Mouse (Mus musculus) liver, embryonic 13.5 days (tissue): Measurements from ENCODE around the gene C1qtnf3. TPM values are rescaled to one million over a fixed set of nuclear protein-coding genes. Genes with fewer than 3 reads are reported as not detected.

ENCODE experiments used
- ATAC-seq: fragments of 200-750 bp; cut with Nextera tagmentation; 2 replicates; pipeline ENCODE4 v1.8.0; 2017; ENCODE audit warnings: low read depth, mild to moderate bottlenecking, moderate number of reproducible peaks, moderate library complexity
- DNase-seq: peaks from one replicate; pipeline ENCODE4 v3.0.0; 2022
- H3K27ac ChIP-seq: fragments of 300-500 bp; sonication (generic); 2 replicates; pipeline ENCODE4 v1.5.1; 2015; ENCODE audit warnings: moderate library complexity, mild to moderate bottlenecking, inconsistent platforms
- H3K27me3 ChIP-seq: fragments of 300-500 bp; sonication (generic); 2 replicates; pipeline ENCODE4 v1.6.1; 2015; ENCODE audit warnings: mild to moderate bottlenecking, inconsistent platforms
- H3K36me3 ChIP-seq: fragments of 300-500 bp; sonication (generic); 2 replicates; pipeline ENCODE4 v1.6.1; 2015; ENCODE audit warnings: mild to moderate bottlenecking, inconsistent platforms
- H3K4me1 ChIP-seq: fragments of 300-500 bp; sonication (generic); replicated peaks from 2 replicates; pipeline ENCODE4 v1.6.1; 2015; ENCODE audit warnings: inconsistent platforms
- H3K4me2 ChIP-seq: fragments of 300-500 bp; sonication (generic); 2 replicates; pipeline ENCODE4 v1.6.1; 2015; ENCODE audit warnings: inconsistent platforms, mild to moderate bottlenecking, moderate library complexity
- H3K4me3 ChIP-seq: fragments of 300-500 bp; sonication (generic); replicated peaks from 2 replicates; pipeline ENCODE4 v1.5.1; 2015; ENCODE audit warnings: mild to moderate bottlenecking, inconsistent platforms
- H3K9ac ChIP-seq: fragments of 300-500 bp; sonication (generic); 2 replicates; pipeline ENCODE4 v1.6.1; 2015; ENCODE audit warnings: mild to moderate bottlenecking, inconsistent platforms
- H3K9me3 ChIP-seq: fragments of 300-500 bp; sonication (generic); replicated peaks from 2 replicates; pipeline ENCODE4 v1.6.1; 2016; ENCODE audit warnings: inconsistent platforms
- WGBS: fragments of 180-500 bp; shearing (Covaris S2); methylation state at CpG from one replicate; pipeline ENCODE4 v1.1.7; 2015; ENCODE audit not compliant: insufficient replicate concordance; 5-methylcytosine and 5-hydroxymethylcytosine counted together
- polyA plus RNA-seq: library from polyadenylated mRNA; unstranded; fragments of >200 nt; fragmentation: Nextera tagmentation; extraction: Ambion mirVana; gene quantifications from 2 replicates; pipeline ENCODE4 v1.2.1, GENCODE M21; 2015

The C1qtnf3 gene
- polyA plus RNA-seq, 1 experiment from 2014 or later: 0.46 TPM

DNA sequence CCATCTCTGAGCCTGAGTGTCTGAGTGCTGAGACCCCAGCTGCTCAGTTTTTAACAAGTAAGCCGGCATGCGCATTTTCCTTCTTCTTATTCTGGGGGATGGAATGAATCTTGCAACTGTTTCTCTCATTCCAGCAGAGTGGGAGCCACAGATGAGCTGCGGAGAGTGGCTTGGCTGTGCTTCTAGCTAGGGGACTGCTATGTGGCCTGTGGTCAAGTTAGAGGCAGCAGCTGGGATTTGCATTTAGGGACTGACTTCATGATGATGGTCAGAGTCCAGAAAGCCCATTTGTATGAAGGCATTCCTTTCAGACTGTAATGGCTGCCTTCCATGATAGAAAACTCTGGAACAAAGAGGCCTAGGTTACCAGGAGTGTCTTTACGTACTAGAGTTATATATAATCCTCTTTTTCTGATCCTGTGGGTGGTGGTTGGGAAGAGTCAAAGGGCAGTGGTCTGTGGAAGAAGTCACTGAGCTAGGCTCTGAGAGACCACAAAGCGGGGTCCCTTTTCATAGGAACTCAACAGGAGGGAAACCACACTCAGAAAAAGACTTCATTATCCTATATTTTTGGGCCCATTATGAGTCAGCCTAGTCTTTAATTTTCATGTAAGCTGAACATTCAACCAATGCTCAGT, 23.4 kb upstream of the C1qtnf3 start:
- Histone ChIP-seq H3K4me1 (no peaks in the 10 kb centered on the region), H3K9ac (no peak overlapping the region), H3K27ac (no peak overlapping the region), H3K4me2 (no peak overlapping the region), H3K9me3 (no peaks in the 10 kb centered on the region), H3K27me3 (no peaks in the 10 kb centered on the region), H3K36me3 (no peaks in the 10 kb centered on the region), H3K4me3 (no peak overlapping the region)
- ATAC-seq: no peak
- DNase-seq: no peak
- 74% methylated on average over 5 of the region's 5 CpGs for WGBS

- H3K4me3 ChIP-seq: no peak overlapping the region
- H3K27me3 ChIP-seq: no peaks in the 10 kb centered on the region
- no peaks in the 10 kb centered on the region for H3K36me3 ChIP-seq
- no peaks in the 10 kb centered on the region for H3K4me1 ChIP-seq
- no peak overlapping the region for H3K27ac ChIP-seq
- H3K4me2 ChIP-seq: no peak overlapping the region
- WGBS: 6% methylated on average over 1 of the region's 1 CpGs
- no peak overlapping the region for H3K9ac ChIP-seq
- H3K9me3 ChIP-seq: no peaks in the 10 kb centered on the region
- ATAC-seq (no peak), DNase-seq (no peak)
Measured at GRCm38 (mm10) chr15:10933930-10934329, 18.2 kb upstream of the C1qtnf3 start.

- no peak overlapping the region for H3K4me3 ChIP-seq
- no peaks in the 10 kb centered on the region for H3K27me3 ChIP-seq
- H3K36me3 ChIP-seq: no peaks in the 10 kb centered on the region
- no peaks in the 10 kb centered on the region for H3K9me3 ChIP-seq
- no peak for DNase-seq
- 64% methylated on average over 15 of the region's 15 CpGs for WGBS
- no peaks in the 10 kb centered on the region for H3K4me1 ChIP-seq
- H3K27ac ChIP-seq: no peak overlapping the region
- ATAC-seq: no peak
- H3K9ac ChIP-seq: no peak overlapping the region
- H3K4me2 ChIP-seq: no peak overlapping the region
Measured at GRCm38 (mm10) chr15:10940148-10941108, 11.7 kb upstream of the C1qtnf3 start.

DNA sequence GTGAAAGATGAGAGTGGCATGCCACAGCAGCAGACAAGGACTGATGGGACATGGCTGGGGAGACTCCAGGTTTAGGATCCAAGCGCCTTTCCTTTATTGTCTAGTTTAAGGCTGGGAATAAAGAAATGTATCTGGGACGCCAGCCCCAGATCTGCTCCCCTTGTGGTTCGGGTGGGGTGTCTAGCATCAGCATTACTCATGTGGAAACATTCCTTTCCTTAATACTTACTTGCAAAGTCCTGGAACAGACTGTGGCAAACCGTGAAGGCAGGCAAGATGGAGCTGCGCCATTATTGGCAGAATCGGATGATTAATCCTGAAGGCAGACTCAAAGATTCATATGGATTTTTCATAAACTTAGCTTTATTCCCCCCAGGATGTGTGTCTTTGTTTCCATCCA, 10.2 kb upstream of the C1qtnf3 start:
- no peaks in the 10 kb centered on the region for H3K9me3 ChIP-seq
- no peak overlapping the region for H3K4me3 ChIP-seq
- H3K27ac ChIP-seq: no peak overlapping the region
- no peaks in the 10 kb centered on the region for H3K27me3 ChIP-seq
- no peak overlapping the region for H3K4me2 ChIP-seq
- no peak overlapping the region for H3K9ac ChIP-seq
- DNase-seq (no peak), ATAC-seq (no peak)
- H3K36me3 ChIP-seq: no peaks in the 10 kb centered on the region
- H3K4me1 ChIP-seq: no peaks in the 10 kb centered on the region
- WGBS: 68% methylated on average over 6 of the region's 6 CpGs

DNA sequence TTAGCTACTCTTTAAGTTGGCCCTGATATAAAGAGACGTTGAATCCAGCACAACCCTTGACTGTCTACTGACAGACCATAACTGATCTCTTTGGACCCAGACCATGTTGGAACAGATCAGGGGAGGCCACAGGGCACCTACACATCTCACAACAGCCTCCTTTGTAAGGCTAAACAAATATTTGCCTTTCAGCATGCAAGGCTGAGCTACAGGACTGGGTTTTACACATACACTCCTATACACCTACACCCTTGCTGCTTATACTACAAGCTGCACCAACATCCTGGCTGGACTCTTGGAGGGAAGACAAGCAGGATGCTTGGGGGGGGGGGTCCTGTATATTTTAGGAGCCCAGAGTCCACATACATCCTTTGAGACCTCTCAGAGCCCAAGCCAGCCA, 4.3 kb upstream of the C1qtnf3 start:
- H3K27me3 ChIP-seq: no peaks in the 10 kb centered on the region
- H3K4me3 ChIP-seq: no peak overlapping the region
- H3K27ac ChIP-seq: no peak overlapping the region
- H3K9me3 ChIP-seq: no peaks in the 10 kb centered on the region
- no peaks in the 10 kb centered on the region for H3K36me3 ChIP-seq
- H3K4me2 ChIP-seq: no peak overlapping the region
- ATAC-seq: peak; percentile 55; the same call in 1 of the 2 replicates
- no peak for DNase-seq
- no peaks in the 10 kb centered on the region for H3K4me1 ChIP-seq
- H3K9ac ChIP-seq: no peak overlapping the region
- 52% methylated on average over 1 of the region's 1 CpGs for WGBS

DNA sequence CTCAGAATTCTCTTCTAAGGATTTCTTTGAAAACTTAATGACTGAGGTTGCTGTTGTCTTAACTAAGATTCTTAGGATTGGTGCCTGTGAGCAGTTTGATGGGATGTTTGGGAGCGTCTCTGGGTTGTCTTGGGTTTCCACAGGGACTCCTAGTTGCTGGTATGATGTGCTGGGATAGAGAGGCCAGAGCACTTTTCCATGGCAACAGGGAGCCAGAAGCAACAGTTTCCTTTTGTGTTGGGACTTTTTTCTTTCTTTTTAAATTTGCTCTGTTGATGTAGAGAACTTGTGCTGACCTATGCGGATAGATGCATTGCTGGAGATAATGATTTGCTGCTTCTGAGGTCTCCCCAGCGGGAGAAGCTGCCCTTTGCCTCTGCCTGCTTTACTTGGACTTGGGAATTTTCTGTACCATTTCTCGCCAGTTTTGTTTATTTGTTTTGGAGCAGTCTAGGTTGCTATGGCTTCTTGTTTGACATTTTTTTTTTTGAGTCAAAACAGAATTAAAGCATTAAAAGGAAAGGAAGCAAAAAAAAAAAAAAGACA, 701 bp downstream of the C1qtnf3 start:
- 39% methylated on average over 4 of the region's 4 CpGs for WGBS

GRCm38 (mm10) chr15:10953465-10953864, 1.3 kb downstream of the C1qtnf3 start:
- no peak for DNase-seq
- no peaks in the 10 kb centered on the region for H3K27me3 ChIP-seq
- WGBS: 12% methylated on average over 1 of the region's 1 CpGs
- H3K9ac ChIP-seq: no peak overlapping the region
- no peaks in the 10 kb centered on the region for H3K4me1 ChIP-seq
- H3K4me3 ChIP-seq: no peak overlapping the region
- no peak overlapping the region for H3K4me2 ChIP-seq
- no peak overlapping the region for H3K27ac ChIP-seq
- no peak for ATAC-seq
- no peaks in the 10 kb centered on the region for H3K36me3 ChIP-seq
- H3K9me3 ChIP-seq: no peaks in the 10 kb centered on the region

More for the DNA sequence above, 701 bp downstream of the C1qtnf3 start:
- Histone ChIP-seq H3K4me2 (no peak overlapping the region), H3K27me3 (no peaks in the 10 kb centered on the region), H3K36me3 (no peaks in the 10 kb centered on the region), H3K9ac (no peak overlapping the region), H3K9me3 (no peaks in the 10 kb centered on the region), H3K4me1 (no peaks in the 10 kb centered on the region), H3K4me3 (no peak overlapping the region), H3K27ac (no peak overlapping the region)
- no peak for DNase-seq
- no peak for ATAC-seq

DNA sequence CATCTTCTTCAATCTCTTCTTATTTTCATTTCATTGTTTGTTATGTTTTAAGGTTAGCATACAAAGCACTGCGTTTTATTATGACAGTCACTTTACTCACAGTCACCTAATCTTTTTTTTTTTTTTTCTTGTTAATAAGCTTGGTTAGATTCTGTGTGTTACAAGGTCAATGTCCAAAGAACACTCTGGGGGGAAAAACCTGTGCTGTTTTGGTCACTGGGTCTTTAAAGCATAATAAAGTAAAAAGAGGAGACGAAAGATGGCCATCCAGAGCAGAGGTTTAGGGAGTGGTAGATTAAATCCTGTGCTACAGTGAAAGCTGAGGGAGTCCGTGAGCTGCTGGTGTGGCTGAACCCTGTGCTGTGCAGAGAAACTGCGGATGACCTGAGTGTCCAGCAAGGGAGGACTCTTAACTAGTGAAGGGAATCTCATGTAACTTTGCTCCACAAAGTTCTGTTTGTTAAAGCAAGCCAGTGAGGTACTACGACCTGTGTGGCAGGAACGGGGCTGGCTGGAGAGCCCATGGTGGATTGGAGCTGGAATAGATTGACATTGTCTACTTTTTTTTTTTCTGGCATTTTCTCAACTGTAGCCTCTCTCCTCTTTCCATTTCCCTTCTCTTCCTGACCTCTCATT, 2.4 kb downstream of the C1qtnf3 start:
- H3K27ac ChIP-seq: no peak overlapping the region
- 54% methylated on average over 6 of the region's 6 CpGs for WGBS
- no peaks in the 10 kb centered on the region for H3K27me3 ChIP-seq
- H3K4me1 ChIP-seq: no peaks in the 10 kb centered on the region
- no peaks in the 10 kb centered on the region for H3K36me3 ChIP-seq
- H3K4me2 ChIP-seq: no peak overlapping the region
- H3K9ac ChIP-seq: no peak overlapping the region
- DNase-seq (no peak), ATAC-seq (no peak)
- H3K9me3 ChIP-seq: no peaks in the 10 kb centered on the region
- H3K4me3 ChIP-seq: no peak overlapping the region

DNA sequence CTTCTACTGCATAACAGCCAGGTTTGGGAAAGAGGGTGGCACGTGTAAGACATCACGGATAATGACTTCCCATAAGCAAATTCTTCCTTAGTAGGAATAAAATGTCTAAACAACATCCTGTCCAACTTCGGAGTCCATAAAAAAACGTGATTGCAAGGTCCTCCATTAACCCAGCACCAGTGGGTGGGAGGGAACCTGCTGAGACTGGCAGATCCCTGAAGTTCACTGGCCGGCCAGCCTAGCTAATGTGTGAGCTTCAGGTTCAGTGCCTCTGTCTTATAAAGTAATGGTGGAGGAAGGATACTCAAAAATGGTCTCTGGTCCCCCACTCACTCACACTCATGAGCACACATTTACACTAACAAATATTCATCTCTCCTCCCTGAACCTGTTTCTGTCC, 3.0 kb downstream of the C1qtnf3 start:
- 45% methylated on average over 5 of the region's 5 CpGs for WGBS
- Histone ChIP-seq H3K9me3 (no peaks in the 10 kb centered on the region), H3K36me3 (no peaks in the 10 kb centered on the region), H3K4me3 (no peak overlapping the region), H3K4me1 (no peaks in the 10 kb centered on the region), H3K27ac (no peak overlapping the region), H3K4me2 (no peak overlapping the region), H3K9ac (no peak overlapping the region), H3K27me3 (no peaks in the 10 kb centered on the region)
- ATAC-seq: no peak
- DNase-seq: no peak

DNA sequence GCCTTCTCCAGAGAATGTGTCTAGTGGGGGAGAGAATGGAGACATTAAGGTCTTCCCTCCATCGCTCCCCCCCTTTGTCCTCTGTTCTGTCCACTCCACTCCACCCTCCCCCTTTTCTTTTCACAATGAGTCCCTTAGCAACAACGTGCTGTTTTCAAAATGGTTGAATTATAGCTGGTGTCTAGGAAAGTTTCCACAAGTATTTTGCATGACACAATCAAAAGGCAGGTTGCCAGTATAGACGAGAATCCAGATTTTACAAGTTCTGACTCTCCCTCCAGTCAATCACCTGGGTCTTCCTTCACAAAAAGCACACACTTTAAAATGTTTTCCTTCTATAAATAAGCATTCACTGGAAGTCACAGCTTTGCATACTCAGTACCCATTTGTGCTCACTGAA, 4.6 kb downstream of the C1qtnf3 start:
- Histone ChIP-seq H3K4me3 (no peak overlapping the region), H3K4me1 (no peaks in the 10 kb centered on the region), H3K4me2 (no peak overlapping the region), H3K9me3 (no peaks in the 10 kb centered on the region), H3K27ac (no peak overlapping the region), H3K36me3 (no peaks in the 10 kb centered on the region), H3K27me3 (no peaks in the 10 kb centered on the region), H3K9ac (no peak overlapping the region)
- DNase-seq: no peak
- no peak for ATAC-seq
- WGBS: 50% methylated on average over 3 of the region's 3 CpGs

DNA sequence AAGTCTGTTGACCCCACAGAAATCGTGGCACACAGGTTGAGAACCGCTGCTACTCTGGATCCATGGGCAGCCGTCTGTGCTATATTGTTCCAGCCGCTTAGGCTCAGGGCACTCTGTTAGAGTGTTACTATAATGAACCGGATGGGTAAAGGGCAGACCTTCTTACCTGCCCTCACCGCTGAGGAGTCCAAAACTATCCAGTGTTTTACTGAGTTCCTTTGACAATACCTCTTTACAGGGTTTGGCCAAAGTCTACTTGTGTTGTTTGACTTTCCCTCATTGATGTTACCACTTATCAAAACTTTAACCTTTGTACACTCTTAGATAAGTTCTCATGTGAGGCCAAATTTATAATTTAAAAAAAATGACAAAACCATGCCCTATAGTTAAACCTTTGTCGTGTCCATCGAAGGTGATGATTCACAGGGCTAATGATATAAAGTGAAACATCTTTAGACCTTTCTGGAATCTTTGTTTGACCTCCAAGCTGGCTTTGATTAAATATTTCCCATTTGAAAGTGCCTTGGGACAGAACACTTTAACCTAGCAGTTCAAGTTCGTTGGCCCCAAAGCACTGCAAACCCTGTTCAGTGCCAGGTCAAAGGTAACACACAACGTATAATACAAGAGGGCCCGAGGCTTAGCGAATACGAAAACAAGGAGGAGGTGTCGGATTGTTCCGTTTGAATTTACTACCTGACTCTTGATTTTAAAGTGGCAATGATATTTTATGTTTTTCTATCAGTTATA, 7.3 kb downstream of the C1qtnf3 start:
- ATAC-seq (0 out of 2 replicates have a peak, but pooled peaks have one; percentile 47), DNase-seq (no peak)
- H3K27ac ChIP-seq: no peak overlapping the region
- no peaks in the 10 kb centered on the region for H3K4me1 ChIP-seq
- H3K9ac ChIP-seq: no peak overlapping the region
- no peak overlapping the region for H3K4me2 ChIP-seq
- H3K9me3 ChIP-seq: no peaks in the 10 kb centered on the region
- 72% methylated on average over 15 of the region's 15 CpGs for WGBS
- H3K36me3 ChIP-seq: no peaks in the 10 kb centered on the region
- no peaks in the 10 kb centered on the region for H3K27me3 ChIP-seq
- no peak overlapping the region for H3K4me3 ChIP-seq
